Mouse (Mus musculus): ENCODE results near the gene Prox1. TPM values are rescaled to one million over a fixed set of nuclear protein-coding genes. Genes with fewer than 3 reads are reported as not detected.
A peak's percentile ranks its signal among the peaks of the same experiment; 100 is the strongest.

Prox1 gene
- total and polyA plus RNA-seq, 2 experiments from 2014 or later: 3.8 to 8.4 TPM

- Histone ChIP-seq H3K27ac (no peak overlapping the region), H3K27me3 (ENCODE audit: insufficient read depth, low read length) (no peaks in the 10 kb centered on the region), H3K4me2 (ENCODE audit: low read depth, low read length) (no peak overlapping the region), H3K4me3 (ENCODE audit: low read length) (no peak overlapping the region), H3K36me3 (ENCODE audit: insufficient read depth, low read length) (no peaks in the 10 kb centered on the region), H3K4me1 (ENCODE audit: insufficient read depth, low read length) (no peaks in the 10 kb centered on the region), H3K9ac (replicated peaks; ENCODE audit: low read length) (no peak overlapping the region), H3K9me3 (ENCODE audit: low read length) (no peaks in the 10 kb centered on the region)
- no peak for TF ChIP-seq CTCF (IDR thresholded peaks at IDR 0.05; ENCODE audit: low read depth)
- DNase-seq (ENCODE audit: low spot score) (no peak), ATAC-seq (no peak)
- WGBS: 75% methylated on average over 9 of the region's 9 CpGs
Observed at GRCm38 (mm10) chr1:190093326-190093725, 77.2 kb downstream of the Prox1 start.

GRCm38 (mm10) chr1:190092076-190092475 lies 78.4 kb downstream of the Prox1 start:
- H3K4me3 ChIP-seq (ENCODE audit: low read length): no peak overlapping the region
- H3K27me3 ChIP-seq (ENCODE audit: insufficient read depth, low read length): no peaks in the 10 kb centered on the region
- ATAC-seq (no peak), DNase-seq (ENCODE audit: low spot score) (peak; percentile 4)
- no peak overlapping the region for H3K9ac ChIP-seq (replicated peaks; ENCODE audit: low read length)
- H3K4me2 ChIP-seq (ENCODE audit: low read depth, low read length): no peak overlapping the region
- whole genome bisulfite sequencing: 81% methylated on average over 7 of the region's 7 CpGs
- TF ChIP-seq CTCF (IDR thresholded peaks at IDR 0.05; ENCODE audit: low read depth): no peak
- H3K9me3 ChIP-seq (ENCODE audit: low read length): no peaks in the 10 kb centered on the region
- H3K4me1 ChIP-seq (ENCODE audit: insufficient read depth, low read length): no peaks in the 10 kb centered on the region
- no peaks in the 10 kb centered on the region for H3K36me3 ChIP-seq (ENCODE audit: insufficient read depth, low read length)
- no peak overlapping the region for H3K27ac ChIP-seq

DNA sequence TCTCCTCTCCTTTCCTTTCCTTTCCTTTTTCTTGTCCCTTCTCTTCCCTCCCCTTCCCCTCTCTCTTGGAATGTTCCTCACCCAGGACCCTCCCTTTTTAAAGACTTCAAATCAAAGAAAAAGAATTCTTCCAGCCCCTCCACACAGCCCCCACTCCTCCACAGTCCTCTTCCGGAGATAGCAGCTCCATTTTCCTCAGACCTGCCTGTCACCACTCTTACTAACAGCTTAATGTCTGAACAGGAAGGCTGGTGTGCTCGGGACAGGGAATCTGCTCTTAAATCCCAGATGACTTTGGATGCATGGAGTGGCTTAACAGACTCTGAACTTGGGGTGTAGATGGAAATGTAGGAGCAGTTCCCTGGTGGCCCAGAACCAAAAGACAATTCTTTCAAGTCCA lies 81.6 kb downstream of the Prox1 start:
- no peak for DNase-seq (ENCODE audit: low spot score)
- H3K4me3 ChIP-seq (ENCODE audit: low read length): no peak overlapping the region
- no peak for ATAC-seq
- H3K4me2 ChIP-seq (ENCODE audit: low read depth, low read length): no peak overlapping the region
- H3K9me3 ChIP-seq (ENCODE audit: low read length): no peaks in the 10 kb centered on the region
- H3K4me1 ChIP-seq (ENCODE audit: insufficient read depth, low read length): no peaks in the 10 kb centered on the region
- WGBS: 52% methylated on average over 2 of the region's 2 CpGs
- H3K27ac ChIP-seq: no peak overlapping the region
- TF ChIP-seq CTCF (IDR thresholded peaks at IDR 0.05; ENCODE audit: low read depth): no peak
- no peak overlapping the region for H3K9ac ChIP-seq (replicated peaks; ENCODE audit: low read length)
- no peaks in the 10 kb centered on the region for H3K36me3 ChIP-seq (ENCODE audit: insufficient read depth, low read length)
- H3K27me3 ChIP-seq (ENCODE audit: insufficient read depth, low read length): no peaks in the 10 kb centered on the region

- Histone ChIP-seq H3K9ac (replicated peaks; ENCODE audit: low read length) (no peak overlapping the region), H3K27ac (no peak overlapping the region), H3K27me3 (ENCODE audit: insufficient read depth, low read length) (no peaks in the 10 kb centered on the region), H3K4me2 (ENCODE audit: low read depth, low read length) (no peak overlapping the region), H3K36me3 (ENCODE audit: insufficient read depth, low read length) (no peaks in the 10 kb centered on the region), H3K9me3 (ENCODE audit: low read length) (no peaks in the 10 kb centered on the region), H3K4me3 (ENCODE audit: low read length) (no peak overlapping the region), H3K4me1 (ENCODE audit: insufficient read depth, low read length) (no peaks in the 10 kb centered on the region)
- ATAC-seq (no peak), DNase-seq (ENCODE audit: low spot score) (no peak)
- 77% methylated on average over 7 of the region's 7 CpGs for WGBS
- no peak for TF ChIP-seq CTCF (IDR thresholded peaks at IDR 0.05; ENCODE audit: low read depth)
Observed at GRCm38 (mm10) chr1:190085703-190086102, 84.8 kb downstream of the Prox1 start.

DNA sequence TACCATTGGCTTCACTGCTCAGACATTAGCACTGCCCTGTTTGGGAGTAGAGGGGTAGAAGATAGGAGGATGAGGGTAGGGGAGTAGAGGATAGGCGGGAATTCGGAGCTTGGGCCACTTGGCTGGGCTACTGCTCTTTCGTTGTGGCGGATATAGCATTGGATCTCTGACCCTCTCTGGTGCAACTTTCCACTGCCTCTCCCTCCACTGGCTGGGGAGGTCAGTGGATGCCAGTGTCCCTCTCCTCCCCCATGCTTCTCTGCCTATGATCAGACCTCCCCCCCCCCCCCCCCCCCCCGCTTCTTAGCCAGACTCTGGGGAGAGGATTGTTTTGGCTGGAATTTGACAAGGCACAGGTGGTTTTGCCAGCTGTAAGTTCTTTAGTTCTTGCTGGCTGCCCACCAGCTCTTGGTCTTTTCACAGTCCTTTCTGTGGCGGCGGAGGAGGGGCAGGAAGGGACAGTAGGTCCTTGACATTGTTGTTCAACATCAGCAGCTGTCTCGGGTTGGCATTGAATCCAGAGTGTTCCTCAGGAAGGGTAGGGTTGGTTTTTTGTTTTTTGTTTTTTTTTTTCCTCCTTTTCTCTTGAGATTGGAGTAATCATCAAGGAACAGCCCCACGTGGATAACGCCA lies 90.8 kb downstream of the Prox1 start:
- Histone ChIP-seq H3K4me1 (ENCODE audit: insufficient read depth, low read length) (no peaks in the 10 kb centered on the region), H3K9me3 (ENCODE audit: low read length) (no peaks in the 10 kb centered on the region), H3K27me3 (ENCODE audit: insufficient read depth, low read length) (no peaks in the 10 kb centered on the region), H3K4me2 (ENCODE audit: low read depth, low read length) (no peak overlapping the region), H3K9ac (replicated peaks; ENCODE audit: low read length) (no peak overlapping the region), H3K36me3 (ENCODE audit: insufficient read depth, low read length) (no peaks in the 10 kb centered on the region), H3K27ac (no peak overlapping the region), H3K4me3 (ENCODE audit: low read length) (no peak overlapping the region)
- 76% methylated on average over 9 of the region's 10 CpGs for WGBS
- TF ChIP-seq CTCF (IDR thresholded peaks at IDR 0.05; ENCODE audit: low read depth): no peak
- DNase-seq (ENCODE audit: low spot score) (no peak), ATAC-seq (no peak)

GRCm38 (mm10) chr1:190076601-190077000 lies 93.9 kb downstream of the Prox1 start:
- no peak overlapping the region for H3K4me3 ChIP-seq (ENCODE audit: low read length)
- no peaks in the 10 kb centered on the region for H3K36me3 ChIP-seq (ENCODE audit: insufficient read depth, low read length)
- DNase-seq (ENCODE audit: low spot score): no peak
- no peaks in the 10 kb centered on the region for H3K27me3 ChIP-seq (ENCODE audit: insufficient read depth, low read length)
- no peak for ATAC-seq
- no peaks in the 10 kb centered on the region for H3K4me1 ChIP-seq (ENCODE audit: insufficient read depth, low read length)
- H3K4me2 ChIP-seq (ENCODE audit: low read depth, low read length): no peak overlapping the region
- H3K9ac ChIP-seq (replicated peaks; ENCODE audit: low read length): no peak overlapping the region
- H3K27ac ChIP-seq: no peak overlapping the region
- no peak for TF ChIP-seq CTCF (IDR thresholded peaks at IDR 0.05; ENCODE audit: low read depth)
- 66% methylated on average over 11 of the region's 11 CpGs for WGBS
- no peaks in the 10 kb centered on the region for H3K9me3 ChIP-seq (ENCODE audit: low read length)

Other genes starting within 250 kb of the Prox1 start
- gene Smyd2, start 248.4 kb downstream of the Prox1 start, total RNA-seq (2014; rRNA removed): 52.0 and 61.9 TPM in 2 replicates
- gene Smyd2, start 248.4 kb downstream of the Prox1 start, polyA plus RNA-seq (2015; fragmentation: Nextera tagmentation; extraction: Ambion mirVana): 81.1 and 81.8 TPM in 2 replicates

Data from hindbrain, postnatal 0 days (tissue).